Mouse (Mus musculus): Measurements from ENCODE around the gene Dlgap1. TPM values are rescaled to one million over a fixed set of nuclear protein-coding genes. Genes with fewer than 3 reads are reported as not detected.

Dlgap1 gene
- 7.2 and 9.4 TPM in 2 replicates for polyA plus RNA-seq (2016; fragmentation: Nextera tagmentation; extraction: Ambion mirVana)

DNA sequence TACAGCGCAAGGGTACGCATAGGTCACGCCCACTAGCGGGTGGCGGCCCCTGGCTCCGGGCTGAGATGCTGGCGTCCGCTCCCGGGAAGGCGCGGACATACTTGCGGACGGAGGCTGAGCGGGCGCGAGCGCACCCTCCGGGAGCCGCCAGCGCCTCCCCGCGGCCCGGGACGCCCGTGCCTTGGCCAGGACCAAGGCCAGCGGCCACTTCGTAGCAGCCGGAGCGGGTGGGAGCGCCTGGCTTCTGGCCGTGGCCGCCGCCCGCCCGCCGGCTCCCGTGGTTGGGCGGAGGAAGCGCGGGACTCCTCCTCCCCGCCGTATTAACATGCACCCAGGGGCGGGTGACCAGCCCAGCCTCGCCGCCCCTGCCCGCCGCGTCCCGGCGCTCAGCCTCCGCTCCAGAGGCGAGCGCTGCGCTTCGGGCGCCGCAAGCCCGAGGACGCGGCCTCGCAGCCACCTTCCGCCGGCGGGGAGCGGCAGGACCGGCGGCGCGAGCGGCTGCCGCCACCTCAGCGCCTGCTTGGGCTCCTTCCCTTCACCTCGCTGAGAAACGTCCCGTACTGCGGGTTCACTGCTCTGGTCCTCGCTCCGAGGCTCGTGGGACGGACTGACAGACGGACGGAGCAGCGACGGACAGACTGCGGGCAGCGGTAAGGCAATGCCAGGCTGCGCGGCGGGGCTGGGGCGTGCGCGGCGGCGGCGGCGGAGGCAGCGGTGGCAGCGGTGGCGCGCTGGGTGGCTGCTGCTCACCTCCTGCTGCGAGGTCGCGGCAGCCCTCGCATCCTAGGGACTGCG, at the start of gene Dlgap1:
Dlgap1 (plus strand) TSS at position 53 of the 795 bp plus-strand sequence.
- WGBS: under 1% methylated on average over 96 of the region's 105 CpGs

DNA sequence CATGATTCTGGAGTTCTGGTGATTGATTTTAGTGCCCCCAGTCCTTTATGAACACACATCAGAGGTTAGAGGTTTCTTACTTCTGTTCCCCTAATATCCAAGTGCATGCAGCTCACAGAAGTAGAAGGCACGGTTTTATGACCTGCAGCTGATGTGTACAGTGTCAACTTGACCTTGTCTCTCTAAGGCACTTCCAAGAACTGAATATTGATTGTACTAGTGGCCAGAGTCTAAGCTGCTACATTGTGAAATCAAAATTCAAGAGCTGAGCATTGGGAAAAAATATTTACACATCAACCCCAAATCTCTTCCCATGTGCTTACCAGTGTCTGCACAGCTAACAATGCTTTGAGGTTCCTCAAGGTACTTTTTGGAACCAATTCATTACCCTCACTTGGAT, 13.9 kb upstream of the Dlgap1 start:
- H3K36me3 ChIP-seq: no peaks in the 10 kb centered on the region
- no peak overlapping the region for H3K27ac ChIP-seq
- ATAC-seq (ENCODE audit: low FRiP score): no peak
- no peaks in the 10 kb centered on the region for H3K27me3 ChIP-seq
- H3K9me3 ChIP-seq (replicated peaks): no peaks in the 10 kb centered on the region
- H3K4me3 ChIP-seq: no peak overlapping the region
- H3K9ac ChIP-seq: no peak overlapping the region
- WGBS: 84% methylated on average over 1 of the region's 1 CpGs
- no peaks in the 10 kb centered on the region for H3K4me1 ChIP-seq
- no peak overlapping the region for H3K4me2 ChIP-seq (replicated peaks)

More for the DNA sequence above, at the start of gene Dlgap1:
- ATAC-seq (ENCODE audit: low FRiP score): peak; percentile 94
- Histone ChIP-seq H3K4me2 (replicated peaks) (peak within 1 kb of the TSS; percentile 91), H3K9ac (peak within 1 kb of the TSS; percentile 74), H3K9me3 (replicated peaks) (no peaks in the 10 kb centered on the region), H3K36me3 (no peaks in the 10 kb centered on the region), H3K27me3 (peaks cover 28% of the 10 kb centered on the region), H3K4me1 (peaks cover 13% of the 10 kb centered on the region; the same call in 1 of the 2 replicates), H3K27ac (peak within 1 kb of the TSS; percentile 77), H3K4me3 (peak within 1 kb of the TSS; percentile 73)

DNA sequence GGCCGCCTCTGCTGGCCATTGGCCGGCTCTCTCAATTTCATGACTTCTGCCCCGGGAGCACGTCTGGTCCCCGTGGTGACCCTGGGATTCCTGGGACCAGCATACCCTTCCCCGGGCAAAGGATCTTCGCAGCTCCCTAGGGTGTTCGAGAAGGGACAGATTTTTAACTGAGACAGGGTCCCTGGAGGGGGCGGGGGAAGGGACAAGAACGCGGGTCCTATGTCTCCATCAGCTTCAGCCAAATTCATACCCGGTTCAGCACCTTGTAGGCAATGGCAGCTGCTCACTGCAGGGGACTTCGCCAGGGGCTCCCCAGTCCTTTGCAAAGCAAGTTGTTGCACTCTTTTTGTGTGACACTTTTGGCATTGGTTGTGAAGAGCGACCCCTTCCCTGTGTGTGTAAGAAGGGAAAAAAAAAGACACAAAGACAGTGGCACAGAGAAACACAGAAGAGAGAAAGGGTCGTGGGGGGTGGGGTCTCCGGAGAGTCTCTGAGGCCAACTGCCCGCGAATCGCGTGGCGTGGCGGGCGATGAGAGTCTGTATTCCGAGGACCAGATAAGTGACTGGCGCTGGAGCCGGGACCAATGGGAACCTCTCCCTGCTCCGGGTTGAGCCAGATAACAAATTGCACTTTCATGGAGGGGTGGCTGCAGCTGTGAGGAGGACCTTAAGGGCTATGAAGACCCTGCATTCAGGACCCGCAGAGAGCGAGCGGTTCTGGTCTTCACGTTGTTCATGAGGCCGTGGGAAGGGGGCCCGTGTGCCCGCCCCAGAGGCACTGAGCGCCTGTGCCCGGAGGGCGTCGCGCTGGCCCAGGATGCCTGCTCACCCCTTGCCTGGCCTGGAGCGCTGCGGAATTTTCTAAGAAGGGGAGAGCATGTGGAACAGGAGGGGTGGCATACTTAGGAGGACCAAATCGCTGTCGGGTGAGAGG, 1.2 kb downstream of the Dlgap1 start:
- peak overlapping the region; percentile 74 for H3K9ac ChIP-seq
- peaks cover 28% of the 10 kb centered on the region for H3K27me3 ChIP-seq
- peaks cover 13% of the 10 kb centered on the region; the same call in 1 of the 2 replicates for H3K4me1 ChIP-seq
- H3K4me2 ChIP-seq (replicated peaks): peak overlapping the region; percentile 91
- peak overlapping the region; percentile 77 for H3K27ac ChIP-seq
- peak overlapping the region; percentile 73 for H3K4me3 ChIP-seq
- no peaks in the 10 kb centered on the region for H3K36me3 ChIP-seq
- no peaks in the 10 kb centered on the region for H3K9me3 ChIP-seq (replicated peaks)
- WGBS: under 1% methylated on average over 43 of the region's 43 CpGs
- ATAC-seq (ENCODE audit: low FRiP score): peak; percentile 60

DNA sequence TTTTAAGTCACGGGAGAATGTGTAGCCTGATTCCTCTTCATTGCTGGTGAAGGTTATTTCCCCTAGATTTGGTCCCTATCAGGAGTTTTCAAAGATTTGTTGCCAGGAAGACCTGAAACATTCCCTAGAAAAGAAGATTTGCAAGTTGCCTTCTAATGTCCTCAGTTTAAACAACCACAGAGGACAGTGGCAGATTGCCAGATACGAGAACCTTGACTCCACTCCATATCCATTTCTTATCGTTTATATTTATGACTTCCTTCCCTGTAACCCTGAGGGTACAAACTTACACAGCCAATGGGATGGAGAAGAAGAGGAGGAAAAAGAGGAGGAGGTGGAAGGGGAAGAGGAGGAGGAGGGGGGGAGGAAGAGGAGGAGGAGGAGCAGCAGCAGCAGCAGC, 4.2 kb downstream of the Dlgap1 start:
- Histone ChIP-seq H3K9ac (no peak overlapping the region), H3K27me3 (peaks cover 25% of the 10 kb centered on the region), H3K4me1 (peaks cover 13% of the 10 kb centered on the region; the same call in 1 of the 2 replicates), H3K27ac (no peak overlapping the region), H3K9me3 (replicated peaks) (no peaks in the 10 kb centered on the region), H3K4me3 (no peak overlapping the region), H3K4me2 (replicated peaks) (no peak overlapping the region), H3K36me3 (no peaks in the 10 kb centered on the region)
- ATAC-seq (ENCODE audit: low FRiP score): no peak
- 90% methylated on average over 3 of the region's 3 CpGs for WGBS

DNA sequence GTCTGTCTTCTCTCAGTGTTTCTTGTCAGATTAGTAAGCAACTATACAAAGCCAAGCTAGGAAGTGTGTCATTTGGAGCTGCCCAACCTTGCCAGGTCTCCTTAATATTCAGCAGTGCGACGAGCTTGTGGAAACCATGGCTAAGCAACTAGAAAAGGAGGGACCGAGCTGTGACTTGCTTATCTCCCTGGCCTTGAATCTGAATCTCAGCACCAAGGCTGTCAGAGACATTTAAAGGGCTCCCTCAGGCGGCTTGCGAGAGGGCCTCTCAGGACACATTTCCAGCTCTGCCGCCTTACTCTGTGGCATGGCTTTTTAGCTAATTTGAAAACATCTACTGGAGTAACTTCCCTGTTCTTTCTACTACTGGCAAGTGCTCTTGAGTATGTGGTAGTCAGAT, 5.1 kb downstream of the Dlgap1 start:
- Histone ChIP-seq H3K4me1 (peaks cover 10% of the 10 kb centered on the region; the same call in 1 of the 2 replicates), H3K4me2 (replicated peaks) (no peak overlapping the region), H3K9me3 (replicated peaks) (no peaks in the 10 kb centered on the region), H3K4me3 (no peak overlapping the region), H3K27me3 (peaks cover 25% of the 10 kb centered on the region), H3K9ac (no peak overlapping the region), H3K27ac (no peak overlapping the region), H3K36me3 (no peaks in the 10 kb centered on the region)
- no peak for ATAC-seq (ENCODE audit: low FRiP score)
- WGBS: 59% methylated on average over 6 of the region's 6 CpGs

DNA sequence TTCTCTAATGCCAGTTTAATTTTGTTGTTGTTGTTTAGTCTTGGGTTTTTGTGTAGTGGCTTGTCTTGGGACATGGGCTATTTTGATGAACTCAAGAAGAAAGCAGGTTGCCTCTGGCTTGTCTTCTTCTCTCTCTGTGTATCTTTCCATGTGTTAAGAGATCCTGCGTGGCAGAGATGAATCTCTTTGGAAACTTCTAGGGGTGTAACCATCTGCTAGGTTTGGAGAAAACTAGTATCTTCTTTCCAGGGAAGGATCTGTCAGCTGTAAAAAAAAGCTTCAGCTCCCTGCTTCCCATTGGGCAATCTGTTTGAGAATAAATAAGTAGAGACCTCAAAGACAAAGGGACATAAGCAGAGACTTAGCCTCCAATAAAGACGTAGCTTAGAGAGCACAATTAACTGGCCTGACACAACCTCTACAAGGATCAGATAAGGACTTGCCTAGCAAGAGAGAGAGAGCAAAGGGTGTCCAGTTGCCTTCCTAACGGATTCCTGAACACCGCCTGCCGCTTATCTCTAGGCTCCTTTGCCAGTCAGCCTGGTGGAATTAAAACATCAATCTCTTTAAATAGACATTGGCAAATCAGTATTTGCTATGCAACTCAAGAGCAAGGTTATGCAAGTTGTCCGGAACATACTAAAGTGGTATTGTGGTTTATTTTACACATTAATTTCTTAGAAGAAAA, 13.5 kb downstream of the Dlgap1 start:
- ATAC-seq (ENCODE audit: low FRiP score): no peak
- Histone ChIP-seq H3K9ac (no peak overlapping the region), H3K27ac (no peak overlapping the region), H3K4me3 (no peak overlapping the region), H3K36me3 (no peaks in the 10 kb centered on the region), H3K9me3 (replicated peaks) (no peaks in the 10 kb centered on the region), H3K4me2 (replicated peaks) (no peak overlapping the region), H3K27me3 (no peaks in the 10 kb centered on the region), H3K4me1 (no peaks in the 10 kb centered on the region)
- 79% methylated on average over 6 of the region's 6 CpGs for WGBS

DNA sequence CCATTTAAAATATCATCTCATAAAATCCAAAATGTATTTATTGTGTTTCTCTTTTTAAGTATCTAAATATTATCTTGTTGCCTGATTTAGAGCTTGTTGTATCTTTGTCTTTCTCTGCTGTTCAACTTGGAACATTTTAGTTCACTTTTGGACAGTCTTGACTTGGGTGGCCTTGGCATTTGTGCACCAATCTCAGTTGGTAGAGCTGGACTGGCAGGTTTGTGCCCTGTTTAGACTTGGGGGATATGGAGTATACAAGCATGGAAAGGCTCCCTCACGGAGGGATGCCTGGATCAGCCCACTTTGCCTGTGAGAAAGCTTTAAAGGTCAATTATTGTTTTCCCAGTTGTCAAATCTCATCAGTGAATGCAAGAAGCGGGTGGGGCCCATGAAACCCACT, 27.5 kb downstream of the Dlgap1 start:
- Histone ChIP-seq H3K4me1 (no peaks in the 10 kb centered on the region), H3K27me3 (no peaks in the 10 kb centered on the region), H3K4me3 (no peak overlapping the region), H3K9me3 (replicated peaks) (no peaks in the 10 kb centered on the region), H3K4me2 (replicated peaks) (no peak overlapping the region), H3K27ac (no peak overlapping the region), H3K9ac (no peak overlapping the region), H3K36me3 (no peaks in the 10 kb centered on the region)
- ATAC-seq (ENCODE audit: low FRiP score): no peak
- 77% methylated on average over 2 of the region's 2 CpGs for WGBS

DNA sequence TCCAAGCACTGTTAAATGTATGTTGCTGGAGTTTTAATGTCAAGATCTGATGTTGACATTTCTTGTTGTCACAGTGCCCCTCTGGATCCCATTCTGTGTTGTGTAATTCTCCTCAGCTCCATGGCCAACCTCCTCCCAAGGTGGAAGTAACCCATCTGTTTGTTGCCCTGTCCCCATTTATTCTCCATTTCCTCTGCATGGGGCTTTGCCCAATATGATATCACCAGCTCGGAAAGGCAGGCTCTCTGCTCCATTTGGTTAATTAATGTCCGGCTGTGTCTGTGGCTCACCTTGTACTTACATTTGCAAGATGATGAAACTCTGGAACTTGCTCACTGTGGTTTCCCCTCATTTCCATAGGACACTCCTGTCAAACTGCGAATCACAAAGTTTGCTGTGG, 33.2 kb downstream of the Dlgap1 start:
- H3K9me3 ChIP-seq (replicated peaks): no peaks in the 10 kb centered on the region
- 90% methylated on average over 3 of the region's 3 CpGs for WGBS
- H3K4me2 ChIP-seq (replicated peaks): no peak overlapping the region
- H3K27ac ChIP-seq: no peak overlapping the region
- H3K4me3 ChIP-seq: no peak overlapping the region
- no peak for ATAC-seq (ENCODE audit: low FRiP score)
- no peaks in the 10 kb centered on the region for H3K36me3 ChIP-seq
- no peaks in the 10 kb centered on the region for H3K4me1 ChIP-seq
- H3K27me3 ChIP-seq: no peaks in the 10 kb centered on the region
- H3K9ac ChIP-seq: no peak overlapping the region

DNA sequence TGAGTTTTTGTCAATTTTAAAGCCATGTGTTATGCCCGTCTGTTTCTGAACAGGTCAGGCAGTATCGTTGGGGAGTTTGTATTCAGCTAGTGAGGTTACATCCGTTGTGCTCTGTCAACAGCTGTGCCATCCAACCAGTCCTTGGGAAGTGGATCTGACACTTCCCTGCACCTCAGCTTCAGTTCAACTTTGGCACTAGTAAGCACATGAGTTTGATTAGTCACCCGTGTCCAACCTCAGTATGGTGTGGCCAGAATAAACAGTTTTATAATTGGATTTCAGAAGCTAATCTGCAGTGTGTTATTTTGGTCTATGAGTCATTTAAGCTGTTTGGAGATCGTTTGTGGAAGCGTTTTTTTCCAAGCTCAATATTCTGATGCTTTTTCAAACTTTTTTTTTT, 35.8 kb downstream of the Dlgap1 start:
- Histone ChIP-seq H3K9ac (no peak overlapping the region), H3K4me2 (replicated peaks) (no peak overlapping the region), H3K4me3 (no peak overlapping the region), H3K27me3 (no peaks in the 10 kb centered on the region), H3K4me1 (no peaks in the 10 kb centered on the region), H3K27ac (no peak overlapping the region), H3K36me3 (no peaks in the 10 kb centered on the region), H3K9me3 (replicated peaks) (no peaks in the 10 kb centered on the region)
- WGBS: 83% methylated on average over 6 of the region's 6 CpGs
- no peak for ATAC-seq (ENCODE audit: low FRiP score)

DNA sequence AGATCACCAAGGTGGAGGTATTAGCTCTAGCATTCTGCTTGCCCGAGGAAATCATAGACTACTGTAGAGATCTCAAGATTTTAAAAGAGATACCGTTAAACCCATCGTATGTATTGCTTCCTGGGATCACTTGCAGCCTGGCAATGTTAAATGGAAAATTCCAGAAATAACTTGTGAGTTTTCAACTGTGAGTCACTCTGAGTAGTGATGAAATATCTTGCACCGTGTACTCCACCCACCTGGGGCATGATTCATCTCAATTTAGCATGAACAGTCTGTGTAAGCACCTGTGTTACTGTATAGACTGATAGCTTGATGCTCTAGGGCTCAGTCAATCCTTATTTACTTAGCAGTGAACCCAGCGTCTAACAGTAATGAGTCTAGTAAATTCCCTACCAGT, 38.7 kb downstream of the Dlgap1 start:
- Histone ChIP-seq H3K27me3 (no peaks in the 10 kb centered on the region), H3K4me3 (no peak overlapping the region), H3K27ac (no peak overlapping the region), H3K4me1 (no peaks in the 10 kb centered on the region), H3K9ac (no peak overlapping the region), H3K9me3 (replicated peaks) (no peaks in the 10 kb centered on the region), H3K36me3 (no peaks in the 10 kb centered on the region), H3K4me2 (replicated peaks) (no peak overlapping the region)
- 87% methylated on average over 5 of the region's 5 CpGs for WGBS
- no peak for ATAC-seq (ENCODE audit: low FRiP score)

DNA sequence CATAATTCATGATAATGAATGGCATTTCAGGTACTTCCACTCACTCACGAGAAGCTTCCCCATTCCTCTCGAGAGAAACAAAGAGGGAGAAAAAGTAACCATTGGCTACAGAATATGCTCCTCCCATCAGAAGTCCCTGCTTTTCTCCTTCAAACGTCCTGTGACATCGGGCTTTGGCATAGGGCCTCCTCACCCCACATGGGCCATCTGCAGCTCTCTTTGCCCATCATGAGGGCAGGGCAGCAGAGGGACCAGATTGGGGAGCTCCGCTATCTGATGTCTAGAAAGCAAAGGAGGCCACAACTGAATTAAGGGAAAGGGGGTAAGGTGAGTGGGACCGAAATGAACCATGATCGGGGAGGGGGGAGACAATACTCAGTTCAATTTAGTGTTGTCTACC, 47.6 kb downstream of the Dlgap1 start:
- Histone ChIP-seq H3K36me3 (no peaks in the 10 kb centered on the region), H3K27ac (no peak overlapping the region), H3K9ac (no peak overlapping the region), H3K27me3 (no peaks in the 10 kb centered on the region), H3K4me3 (no peak overlapping the region), H3K9me3 (replicated peaks) (no peaks in the 10 kb centered on the region), H3K4me1 (no peaks in the 10 kb centered on the region), H3K4me2 (replicated peaks) (no peak overlapping the region)
- WGBS: 64% methylated on average over 7 of the region's 7 CpGs
- ATAC-seq (ENCODE audit: low FRiP score): no peak

DNA sequence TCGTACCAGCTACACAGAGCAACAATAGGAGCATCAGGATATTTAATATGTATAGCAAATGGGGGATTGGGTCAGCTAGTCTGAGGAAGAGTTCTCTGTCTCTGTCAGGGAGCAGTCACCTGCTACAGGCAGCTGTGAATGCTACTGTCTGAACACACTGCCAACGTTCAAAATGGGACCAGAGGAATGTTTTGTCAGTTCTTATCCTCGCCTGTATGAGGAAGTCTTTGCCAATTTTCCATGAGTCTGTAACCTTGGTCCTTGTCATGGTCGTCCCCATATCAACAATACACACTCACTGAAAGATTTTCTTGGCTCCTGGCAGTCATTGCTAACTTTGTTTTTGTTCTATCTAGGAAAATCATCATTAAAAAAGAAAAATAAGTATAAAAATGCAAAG, 51.5 kb downstream of the Dlgap1 start:
- no peaks in the 10 kb centered on the region for H3K4me1 ChIP-seq
- no peaks in the 10 kb centered on the region for H3K9me3 ChIP-seq (replicated peaks)
- no peak overlapping the region for H3K9ac ChIP-seq
- no peak overlapping the region for H3K27ac ChIP-seq
- H3K4me2 ChIP-seq (replicated peaks): no peak overlapping the region
- H3K27me3 ChIP-seq: no peaks in the 10 kb centered on the region
- no peaks in the 10 kb centered on the region for H3K36me3 ChIP-seq
- 73% methylated on average over 4 of the region's 4 CpGs for WGBS
- no peak for ATAC-seq (ENCODE audit: low FRiP score)
- H3K4me3 ChIP-seq: no peak overlapping the region

All from hindbrain, embryonic 12.5 days (tissue).